Mouse (Mus musculus) layer of hippocampus, adult 8-10 months (tissue): ENCODE measurements around the gene Zfp692. TPM values are rescaled to one million over a fixed set of nuclear protein-coding genes. Genes with fewer than 3 reads are reported as not detected.
A peak's percentile ranks its signal among the peaks of the same experiment; 100 is the strongest.
"Not testable (repeated sequence)": the region's sequence is repeated elsewhere in the genome, so short reads cannot be mapped to it uniquely, and the experiment has no call there.

Experiments
- DNase-seq, 2 experiments: peaks; one replicate each; pipeline ENCODE4 v3.0.0; 2022; ENCODE audit warnings: low spot score in 2 of 2
- total RNA-seq, 4 experiments: library from RNA; stranded (reverse); gene quantifications; 2 replicates each; pipeline ENCODE4 v1.2.4; 2022

Gene Zfp692
- total RNA-seq = 10 to 100 TPM; 28.5 to 36.1 (median 32.3) TPM

GRCm38 (mm10) chr11:58306860-58307308 lies at the start of gene Zfp692:
Gene Zfp692, plus strand, starts transcription at chr11:58307069.
- peak; percentile 96 to 97 for DNase-seq

GRCm38 (mm10) chr11:58257816-58258215 lies 49.1 kb upstream of the Zfp692 start:
- no peak for DNase-seq

GRCm38 (mm10) chr11:58260156-58260555 lies 46.7 kb upstream of the Zfp692 start:
- DNase-seq = no peak

- no peak for DNase-seq
Measured at GRCm38 (mm10) chr11:58261826-58262225, 45.0 kb upstream of the Zfp692 start.

- DNase-seq = no peak
Measured at GRCm38 (mm10) chr11:58262336-58262735, 44.5 kb upstream of the Zfp692 start.

GRCm38 (mm10) chr11:58263516-58263915 lies 43.4 kb upstream of the Zfp692 start:
- DNase-seq = no peak

GRCm38 (mm10) chr11:58264546-58264945 lies 42.3 kb upstream of the Zfp692 start:
- no peak for DNase-seq

- no peak for DNase-seq
Measured at GRCm38 (mm10) chr11:58268285-58268684, 38.6 kb upstream of the Zfp692 start.

- DNase-seq = no peak
Measured at GRCm38 (mm10) chr11:58274572-58274971, 32.3 kb upstream of the Zfp692 start, which contains the start of gene 4930438A08Rik. Gene 4930438A08Rik, plus strand, starts transcription at chr11:58274799.

GRCm38 (mm10) chr11:58275756-58276155 lies 31.1 kb upstream of the Zfp692 start:
- no peak for DNase-seq

GRCm38 (mm10) chr11:58281970-58282496 lies 24.8 kb upstream of the Zfp692 start:
- DNase-seq = no peak

- no peak for DNase-seq
Measured at GRCm38 (mm10) chr11:58282518-58282917, 24.4 kb upstream of the Zfp692 start.

GRCm38 (mm10) chr11:58289992-58290682 lies 16.7 kb upstream of the Zfp692 start:
- no peak for DNase-seq

GRCm38 (mm10) chr11:58290812-58291211 lies 16.1 kb upstream of the Zfp692 start:
- no peak for DNase-seq

- DNase-seq = no peak
Measured at GRCm38 (mm10) chr11:58292791-58293190, 14.1 kb upstream of the Zfp692 start.

- DNase-seq = no peak
Measured at GRCm38 (mm10) chr11:58297396-58297795, 9.5 kb upstream of the Zfp692 start.

- peak; percentile 65 to 79 for DNase-seq
Measured at GRCm38 (mm10) chr11:58301057-58301456, 5.8 kb upstream of the Zfp692 start.

GRCm38 (mm10) chr11:58301837-58302754 lies 4.8 kb upstream of the Zfp692 start:
- peak; percentile 97 to 100 for DNase-seq

GRCm38 (mm10) chr11:58302774-58303445 lies 4.0 kb upstream of the Zfp692 start:
- no peak for DNase-seq

- DNase-seq = no peak
Measured at GRCm38 (mm10) chr11:58303594-58303993, 3.3 kb upstream of the Zfp692 start.

GRCm38 (mm10) chr11:58305299-58305698 lies 1.6 kb upstream of the Zfp692 start:
- not testable (repeated sequence) for DNase-seq
